11 mouse cellular contexts compared by ENCODE assay signal in the genomic region with DNA sequence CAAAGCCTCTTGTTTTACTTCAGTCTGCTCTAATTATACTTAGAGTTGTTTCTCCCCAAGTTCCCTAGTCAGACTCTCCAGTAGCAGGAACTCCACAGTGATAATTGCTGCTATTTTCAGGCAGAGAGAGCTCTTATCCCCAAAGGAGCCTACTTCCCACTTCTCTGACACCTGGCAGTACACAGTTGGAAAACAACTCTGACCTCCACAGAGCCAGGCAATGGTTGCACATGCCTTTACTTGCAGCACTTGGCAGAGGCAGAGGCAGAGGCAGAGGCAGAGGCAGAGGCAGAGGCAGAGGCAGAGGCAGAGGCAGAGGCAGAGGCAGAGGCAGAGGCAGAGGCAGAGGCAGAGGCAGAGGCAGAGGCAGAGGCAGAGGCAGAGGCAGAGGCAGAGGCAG. TPM values are rescaled to one million over a fixed set of nuclear protein-coding genes. Genes with fewer than 3 reads are reported as not detected.
"Had no signal": no experiment of that assay in that cellular context is flagged by ENCODE, and none has a peak within 500 bp of the region (broad histone marks: within the 10 kb centered on the region; RNA-seq: fewer than 3 reads in every experiment).

No protein-coding gene starts in this region.

RNA-seq across cellular contexts. Expression of gene Sprr1a, which starts 4.6 kb away (rescaled TPM):
- total RNA-seq: left cerebral cortex, postnatal 10 days; left cerebral cortex, postnatal 14 days; left cerebral cortex, postnatal 25 days; left cerebral cortex, postnatal 36 days; left cerebral cortex, postnatal 4 days; liver, adult 2 months; megakaryocyte progenitor cell, adult 5-6 weeks; megakaryocyte, adult 5-6 weeks; megakaryocyte-erythroid progenitor cell, adult 5-6 weeks; midbrain, postnatal 0 days; monocyte, adult 5-6 weeks had no signal

RNA-seq across cellular contexts. Expression of gene Sprr4, which starts 10.0 kb away (rescaled TPM):
- total RNA-seq: left cerebral cortex, postnatal 10 days; left cerebral cortex, postnatal 14 days; left cerebral cortex, postnatal 25 days; left cerebral cortex, postnatal 36 days; left cerebral cortex, postnatal 4 days; liver, adult 2 months; megakaryocyte progenitor cell, adult 5-6 weeks; megakaryocyte, adult 5-6 weeks; megakaryocyte-erythroid progenitor cell, adult 5-6 weeks; midbrain, postnatal 0 days; monocyte, adult 5-6 weeks had no signal

RNA-seq across cellular contexts. Expression of gene Sprr3, which starts 31.7 kb away (rescaled TPM):
- total RNA-seq: left cerebral cortex, postnatal 10 days; left cerebral cortex, postnatal 14 days; left cerebral cortex, postnatal 25 days; left cerebral cortex, postnatal 36 days; left cerebral cortex, postnatal 4 days; liver, adult 2 months; megakaryocyte progenitor cell, adult 5-6 weeks; megakaryocyte, adult 5-6 weeks; megakaryocyte-erythroid progenitor cell, adult 5-6 weeks; midbrain, postnatal 0 days; monocyte, adult 5-6 weeks had no signal

RNA-seq across cellular contexts. Expression of gene 2310046K23Rik, which starts 44.0 kb away (rescaled TPM):
- total RNA-seq: left cerebral cortex, postnatal 10 days; left cerebral cortex, postnatal 14 days; left cerebral cortex, postnatal 25 days; left cerebral cortex, postnatal 36 days; left cerebral cortex, postnatal 4 days; liver, adult 2 months; megakaryocyte progenitor cell, adult 5-6 weeks; megakaryocyte, adult 5-6 weeks; megakaryocyte-erythroid progenitor cell, adult 5-6 weeks; midbrain, postnatal 0 days; monocyte, adult 5-6 weeks had no signal

RNA-seq across cellular contexts. Expression of gene Sprr1b, which starts 51.7 kb away (rescaled TPM):
- total RNA-seq: left cerebral cortex, postnatal 10 days; left cerebral cortex, postnatal 14 days; left cerebral cortex, postnatal 25 days; left cerebral cortex, postnatal 36 days; left cerebral cortex, postnatal 4 days; liver, adult 2 months; megakaryocyte progenitor cell, adult 5-6 weeks; megakaryocyte, adult 5-6 weeks; megakaryocyte-erythroid progenitor cell, adult 5-6 weeks; midbrain, postnatal 0 days; monocyte, adult 5-6 weeks had no signal
